Mouse (Mus musculus) T-helper 2 cell (primary cell): Measurements from ENCODE around the gene Jpt1.
"Not testable (repeated sequence)": the region's sequence is repeated elsewhere in the genome, so short reads cannot be mapped to it uniquely, and the experiment has no call there.

Source experiments
- in situ Hi-C: fragments of 300-600 bp; cut with MboI, MseI; formaldehyde crosslinking; loops from one replicate; pipeline ENCODE4 v1.15.1; 2025; ENCODE audit warnings: high pct_unique_total_duplicates

The Jpt1 gene

DNA sequence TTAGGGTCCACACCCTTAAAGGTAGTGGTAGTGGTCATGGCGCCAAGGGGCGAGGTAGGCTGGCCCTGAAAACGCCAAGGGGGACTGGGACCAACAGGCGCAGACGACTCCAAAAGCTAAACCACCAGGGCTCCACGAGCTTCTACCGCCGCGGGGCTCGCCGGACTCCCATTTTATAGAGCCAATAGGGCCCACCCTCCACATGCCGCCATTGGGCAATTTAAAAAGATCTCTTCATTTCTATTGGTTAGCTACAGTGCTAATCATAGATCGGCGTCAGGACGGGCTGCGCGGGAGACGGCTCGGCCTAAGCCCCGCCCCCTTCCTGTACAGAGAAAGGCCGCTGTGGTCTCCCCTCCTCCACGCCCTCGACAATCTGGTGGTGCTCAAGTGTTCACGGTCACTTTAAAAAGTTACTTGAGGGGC is at the start of gene Jpt1:
Gene Jpt1, minus strand, starts transcription at position 150 of the 426 bp plus-strand sequence.
- in situ Hi-C loops, result no loop called here

DNA sequence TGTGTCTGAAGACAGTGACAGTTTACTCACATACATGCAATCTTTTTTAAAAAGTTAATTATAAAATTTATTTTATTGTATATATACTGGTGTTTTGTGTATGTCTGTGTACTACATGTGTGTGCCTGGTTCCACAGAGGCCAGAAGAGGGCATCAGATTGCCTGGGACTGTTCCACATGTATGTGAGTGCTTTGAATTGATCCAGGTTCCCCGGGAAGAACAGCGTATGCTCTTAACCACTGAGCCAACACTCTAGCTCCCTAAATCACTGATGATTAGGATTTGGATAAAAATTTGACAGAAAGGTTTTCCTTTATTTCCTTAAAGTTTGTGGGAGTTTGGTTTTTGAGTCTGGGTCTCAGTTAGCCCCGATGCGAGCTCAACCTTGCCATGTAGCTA is 49.2 kb upstream of the Jpt1 start:
- in situ Hi-C loops, result no loop called here

DNA sequence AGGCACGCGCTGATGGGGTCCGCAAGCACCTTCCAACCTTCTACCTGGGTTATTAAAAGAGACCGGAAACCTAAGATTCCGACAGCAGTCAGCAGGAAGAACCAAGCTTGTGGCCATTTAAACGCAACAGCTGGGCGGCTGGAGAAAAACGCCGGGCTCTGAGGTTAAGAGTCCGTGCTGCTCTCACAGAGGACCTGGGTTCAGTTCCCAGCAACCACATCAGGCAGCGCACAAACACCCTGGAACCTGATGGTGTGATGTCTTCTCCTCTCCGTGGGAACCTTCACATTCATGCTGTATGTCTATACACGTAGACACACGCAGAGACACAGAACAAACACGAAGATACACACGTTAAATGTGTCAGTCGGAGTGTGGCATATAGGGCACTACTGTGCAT is 41.5 kb upstream of the Jpt1 start:
- in situ Hi-C loops, result no loop called here

DNA sequence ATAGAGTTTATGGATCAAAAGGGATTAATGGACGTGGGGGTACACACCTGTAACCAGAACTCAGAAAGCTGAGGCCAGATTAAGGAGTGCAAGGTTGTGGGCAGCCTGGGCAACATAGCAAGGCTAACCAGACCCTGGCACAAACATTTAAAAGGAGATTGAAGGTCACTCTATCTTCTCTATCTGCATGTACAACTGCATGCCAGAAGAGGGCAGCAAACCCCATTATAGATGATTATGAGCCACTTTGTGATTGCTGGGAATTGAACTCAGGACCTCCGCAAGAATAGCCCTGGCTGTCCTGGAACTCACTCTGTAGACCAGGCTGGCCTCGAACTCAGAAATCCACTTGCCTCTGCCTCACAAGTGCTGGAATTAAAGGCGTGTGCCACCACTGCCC is 38.6 kb upstream of the Jpt1 start:
- in situ Hi-C loops, result no loop called here

DNA sequence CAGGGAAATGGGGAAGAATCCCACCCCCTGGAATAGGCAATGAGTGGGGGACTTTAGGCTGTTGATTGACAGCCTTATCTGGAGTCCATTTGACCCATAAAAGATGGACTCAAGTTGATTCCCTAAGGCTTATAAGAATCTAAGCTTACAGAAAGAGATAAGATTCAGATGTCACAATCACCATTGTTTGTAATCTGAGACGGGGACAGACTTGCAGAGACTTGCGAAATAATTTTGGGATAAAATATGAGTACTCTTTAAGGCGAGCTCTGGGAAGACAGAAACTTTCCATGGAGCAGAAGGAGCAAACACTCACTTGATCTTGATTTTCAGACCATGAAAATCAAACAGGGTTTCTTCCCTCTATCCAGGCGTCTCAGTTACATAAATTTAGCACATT is 29.4 kb upstream of the Jpt1 start:
- in situ Hi-C loops, result no loop called here

DNA sequence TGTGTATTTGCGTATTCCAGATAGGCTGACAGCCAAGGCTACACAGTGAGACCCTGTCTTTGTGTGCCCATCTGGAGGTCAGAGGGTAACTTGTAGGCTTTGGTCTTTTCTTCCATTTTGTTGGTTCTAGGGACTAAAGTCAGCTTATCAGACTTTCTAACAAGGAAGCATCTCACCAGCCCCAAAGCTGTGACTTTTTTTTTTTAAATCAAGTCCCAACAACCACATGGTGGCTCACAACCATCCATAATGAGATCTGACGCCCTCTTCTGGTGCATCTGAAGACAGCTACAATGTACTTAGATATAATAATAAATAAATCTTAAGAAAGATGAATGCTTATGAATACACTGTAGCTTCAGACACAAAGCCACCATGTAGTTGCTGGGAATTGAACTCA is 23.9 kb upstream of the Jpt1 start:
- in situ Hi-C loops, result no loop called here

DNA sequence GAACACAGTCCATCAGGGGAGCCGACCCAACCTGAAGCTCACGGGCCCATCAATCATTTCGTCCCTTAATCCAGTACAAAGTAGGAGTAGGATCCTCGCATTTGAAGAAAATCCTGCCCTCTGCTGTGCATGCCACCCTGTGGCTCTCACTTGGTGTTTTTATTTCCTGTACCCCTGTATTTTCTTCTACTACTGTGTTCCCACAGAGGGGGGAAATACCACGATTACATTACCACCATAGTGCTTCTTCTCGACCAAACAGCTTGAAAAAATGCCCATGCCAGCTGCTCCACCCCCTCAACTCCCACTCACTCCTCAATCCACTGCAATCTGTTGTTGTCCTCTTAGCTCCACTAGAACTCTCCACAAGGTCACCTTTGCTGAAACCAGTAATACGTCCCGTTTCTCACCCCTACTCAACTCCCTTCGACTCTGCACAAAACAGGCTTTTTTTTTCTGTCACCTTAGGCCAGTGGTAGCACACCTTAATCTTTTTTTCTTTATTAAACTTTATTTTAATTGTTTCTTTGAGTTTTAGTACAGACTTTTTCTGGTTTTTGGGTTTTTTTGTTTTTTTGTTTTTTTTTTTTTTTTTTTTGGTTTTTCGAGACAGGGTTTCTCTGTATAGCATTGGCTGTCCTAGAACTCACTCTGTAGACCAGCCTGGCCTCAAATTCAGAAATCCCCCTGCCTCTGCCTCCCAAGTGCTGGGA is 22.8 kb upstream of the Jpt1 start:
- in situ Hi-C loops, result no loop called here

DNA sequence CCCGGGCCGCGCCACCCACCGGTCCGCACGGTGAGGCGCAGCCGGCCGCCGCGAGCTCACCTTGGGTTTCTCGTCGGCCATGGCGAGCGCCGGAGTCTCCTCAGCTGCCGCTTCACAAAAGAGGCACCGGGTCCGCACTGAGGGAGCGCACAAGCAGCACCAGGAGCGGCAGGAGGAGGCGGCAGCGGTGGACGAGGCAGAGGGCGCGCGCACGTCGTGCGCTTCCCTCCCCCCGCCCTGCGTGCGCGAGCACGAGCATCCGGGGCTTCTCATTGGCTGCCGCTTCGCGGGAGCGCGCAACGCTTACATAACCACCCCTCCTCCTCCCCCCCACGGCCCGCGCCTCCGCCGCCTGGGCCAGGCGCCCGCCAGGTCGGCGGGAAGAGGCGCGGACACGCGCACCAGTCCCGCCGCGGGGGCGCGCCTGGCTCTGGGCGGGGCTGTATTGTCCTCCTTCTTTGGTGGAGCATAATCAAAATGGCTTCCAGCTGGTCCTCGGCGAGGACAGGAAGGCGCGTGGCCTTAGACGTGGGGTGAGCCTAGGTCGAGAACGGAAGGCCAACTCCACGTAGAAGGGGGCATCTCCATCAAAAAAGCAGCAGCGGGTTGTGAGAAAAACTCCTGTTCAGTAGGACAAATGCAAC is 22.0 kb upstream of the Jpt1 start, which contains the start of gene Sumo2:
Gene Sumo2, minus strand, starts transcription at position 239 of the 644 bp plus-strand sequence.
- in situ Hi-C loops, result no loop called here

DNA sequence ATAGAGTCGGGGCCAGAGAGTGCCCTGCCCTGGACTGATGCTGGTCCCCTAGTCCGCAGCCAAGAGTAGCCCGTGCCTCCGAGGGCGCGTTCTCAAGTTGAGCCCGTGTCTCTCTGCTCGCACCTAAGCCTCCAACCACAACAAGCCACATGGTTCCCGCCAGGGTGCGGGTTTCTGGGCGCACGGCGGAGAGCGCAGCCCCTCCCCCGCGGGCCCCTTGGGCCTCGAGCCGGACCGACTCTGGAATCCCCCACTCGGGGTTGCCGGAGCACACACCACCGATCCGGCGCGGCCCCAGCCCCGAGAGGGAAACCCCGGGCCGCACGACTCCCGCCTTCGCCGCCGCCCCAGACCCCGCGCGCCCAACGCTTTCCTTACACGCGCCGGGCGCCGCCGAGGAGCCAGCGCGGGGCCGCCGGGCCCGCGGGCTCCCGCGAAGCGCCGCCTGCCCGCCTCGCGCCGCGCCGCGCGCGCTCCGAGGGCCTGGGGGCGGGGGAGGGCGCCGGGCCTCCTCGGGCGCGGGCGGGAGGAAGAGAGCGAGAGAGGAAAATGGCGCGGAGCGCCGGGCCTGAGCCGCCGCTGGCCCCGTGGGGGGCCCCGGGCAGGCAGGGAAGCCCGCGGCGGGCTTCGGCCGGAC is 21.3 kb upstream of the Jpt1 start:
- in situ Hi-C loops, result no loop called here

DNA sequence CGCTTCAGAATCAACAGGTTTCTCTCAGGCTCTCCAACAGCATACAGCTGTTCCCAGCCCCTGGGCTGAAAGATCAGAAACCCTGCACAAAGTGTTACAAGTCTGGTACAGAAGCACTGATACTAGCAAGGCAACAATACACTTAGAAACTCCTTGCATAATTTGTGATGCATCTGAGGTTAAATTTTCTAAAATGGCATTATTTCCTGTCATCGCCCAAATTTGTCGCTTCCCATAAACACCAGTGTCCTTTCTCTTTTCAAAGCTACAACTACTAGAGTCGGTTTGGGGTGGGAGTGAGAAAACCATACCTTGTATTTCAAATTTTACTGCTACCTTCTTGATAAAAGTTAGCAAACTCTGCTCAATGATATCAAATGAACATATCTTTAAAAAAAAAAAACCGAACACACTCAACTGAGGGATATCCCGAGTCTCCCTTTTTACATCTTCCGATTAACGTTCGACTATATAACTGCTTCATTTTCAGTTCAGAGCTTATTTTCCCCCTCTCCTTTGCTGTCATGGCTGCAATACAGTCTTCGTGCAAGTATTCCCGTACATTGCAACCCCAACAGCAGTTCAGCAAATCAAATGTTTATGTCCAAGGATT is 20.7 kb upstream of the Jpt1 start:
- in situ Hi-C loops, result loop anchor here (5.0 kb wide), 1 partner anchor 53 kb away; no protein-coding TSS in a partner anchor

DNA sequence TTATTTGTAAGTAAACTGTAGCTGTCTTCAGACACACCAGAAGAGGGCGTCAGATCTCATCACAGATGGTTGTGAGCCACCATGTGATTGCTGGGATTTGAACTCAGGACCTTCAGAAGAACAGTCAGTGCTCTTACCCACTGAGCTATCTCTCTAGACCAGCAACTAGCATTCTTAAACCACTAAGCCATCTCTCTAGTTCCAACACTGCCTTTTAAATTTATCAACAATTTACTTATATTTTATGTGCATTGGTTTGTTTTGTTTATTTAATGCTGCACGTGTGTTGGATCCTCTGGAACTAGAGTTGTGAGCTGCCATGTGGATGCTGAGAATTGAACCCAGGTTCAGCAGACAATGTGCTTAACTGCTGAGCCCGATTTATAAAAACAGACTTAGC is 12.3 kb upstream of the Jpt1 start:
- in situ Hi-C loops, result not testable (repeated sequence)

DNA sequence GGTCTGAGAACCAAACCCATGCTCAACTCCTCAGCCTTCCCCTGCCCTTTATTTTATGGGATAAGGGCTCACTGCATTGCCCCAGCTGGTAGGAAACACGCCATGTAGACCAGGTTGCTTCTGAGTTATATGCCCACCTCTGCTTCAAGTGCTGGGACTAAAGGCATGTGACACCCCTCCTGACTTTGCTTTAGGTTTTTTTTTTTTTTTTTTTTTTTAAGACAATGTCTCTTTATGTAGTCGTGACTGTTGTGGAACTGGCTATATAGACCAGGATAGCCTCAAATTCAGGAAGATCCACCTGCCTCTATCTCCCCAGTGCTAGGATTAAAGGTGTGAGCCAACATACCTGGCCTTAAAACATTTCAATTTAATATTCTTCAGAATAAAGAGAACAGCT is 8.5 kb upstream of the Jpt1 start:
- in situ Hi-C loops, result no loop called here

DNA sequence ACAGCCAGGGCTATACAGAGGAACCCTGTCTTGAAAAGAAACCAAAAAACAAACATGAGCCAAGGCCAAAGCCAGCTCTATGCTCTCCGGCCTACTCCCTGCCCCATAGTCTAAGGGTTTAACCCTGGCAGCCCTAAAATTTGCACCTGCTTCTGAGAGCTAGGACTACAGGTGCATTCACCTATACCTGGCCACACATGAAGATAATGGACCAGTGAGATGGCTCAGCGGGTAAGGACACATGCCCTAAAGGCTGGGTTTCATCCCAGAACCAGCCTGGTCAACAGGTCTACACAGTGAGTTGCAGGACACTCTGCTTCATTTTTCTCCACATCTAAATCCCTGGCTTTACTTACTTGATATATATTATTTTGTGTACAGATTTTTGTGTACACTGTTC is 8.1 kb upstream of the Jpt1 start:
- in situ Hi-C loops, result no loop called here

DNA sequence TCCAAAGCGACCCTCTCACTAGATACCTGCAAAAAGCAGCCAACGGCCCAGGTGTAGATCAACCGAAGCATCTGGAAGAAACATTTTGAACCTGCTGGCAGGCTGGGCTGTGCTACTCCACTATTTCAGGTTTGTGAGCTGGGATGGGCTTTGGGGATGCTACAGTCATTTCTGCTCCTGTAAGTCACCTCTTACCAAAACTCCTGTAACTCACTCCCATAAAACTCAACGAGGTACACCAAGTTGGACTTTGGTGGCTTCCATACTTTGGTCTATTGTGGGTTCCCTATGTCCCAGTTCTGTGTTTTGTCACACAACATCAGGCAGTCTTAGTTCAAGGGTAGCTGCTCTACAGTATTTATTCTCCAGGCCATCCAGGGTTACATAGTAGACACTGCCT is 6.9 kb upstream of the Jpt1 start:
- in situ Hi-C loops, result no loop called here

DNA sequence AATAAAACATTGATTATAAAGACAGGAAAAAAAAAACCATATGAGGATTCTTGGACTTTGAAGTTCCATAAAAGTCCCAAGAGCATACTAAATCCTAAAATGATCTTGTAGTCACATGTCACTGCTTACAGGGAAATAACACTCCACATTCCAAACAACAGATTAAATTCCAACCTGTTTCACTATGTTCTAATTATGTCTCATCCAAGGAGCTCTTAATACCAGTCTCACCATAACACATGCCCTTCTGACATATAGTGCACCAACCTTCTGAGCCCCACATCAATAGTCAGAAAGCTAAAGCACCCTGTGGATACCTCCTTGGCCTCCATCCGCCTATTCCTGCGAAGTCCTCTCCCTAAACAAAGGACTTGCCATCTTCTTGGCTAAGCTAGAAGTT is 6.0 kb upstream of the Jpt1 start:
- in situ Hi-C loops, result no loop called here

DNA sequence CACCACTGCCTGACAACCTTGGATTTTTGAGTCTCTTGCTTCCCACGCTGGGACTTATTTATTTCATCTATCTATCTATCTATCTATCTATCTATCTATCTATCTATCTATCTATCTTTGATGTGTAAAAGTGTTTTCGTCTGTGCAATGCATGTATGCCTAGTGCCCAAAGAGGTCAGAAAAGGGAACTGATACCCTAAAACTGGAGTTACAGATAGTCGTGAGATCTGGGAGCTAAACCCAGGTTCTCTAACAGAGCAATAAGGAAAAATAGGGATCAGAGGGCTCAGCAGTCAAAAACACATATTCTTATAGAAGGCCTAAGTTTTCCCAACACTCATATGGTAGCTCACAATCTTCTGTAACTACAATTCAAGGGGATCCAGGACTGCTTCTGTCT is 5.4 kb upstream of the Jpt1 start:
- in situ Hi-C loops, result no loop called here

DNA sequence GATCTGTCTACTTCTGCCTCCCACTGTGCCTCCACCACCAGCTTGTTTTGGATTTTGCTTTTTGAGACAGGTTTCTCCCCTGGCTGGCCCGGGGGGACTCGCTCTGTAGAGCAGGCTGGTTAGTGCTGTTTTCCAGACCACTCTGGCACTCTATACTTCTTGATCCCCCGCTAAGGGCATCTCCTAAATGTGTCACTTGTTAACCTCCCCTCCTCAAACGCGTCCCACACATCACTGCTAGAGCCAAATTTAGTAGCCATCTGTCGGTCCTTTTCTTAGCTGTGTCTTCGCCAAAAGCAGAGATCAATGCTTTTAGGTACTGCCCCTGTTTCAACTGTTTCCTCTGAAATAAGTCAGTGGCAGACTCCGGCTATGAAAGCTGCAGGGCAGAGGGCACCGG is 4.5 kb upstream of the Jpt1 start:
- in situ Hi-C loops, result no loop called here

DNA sequence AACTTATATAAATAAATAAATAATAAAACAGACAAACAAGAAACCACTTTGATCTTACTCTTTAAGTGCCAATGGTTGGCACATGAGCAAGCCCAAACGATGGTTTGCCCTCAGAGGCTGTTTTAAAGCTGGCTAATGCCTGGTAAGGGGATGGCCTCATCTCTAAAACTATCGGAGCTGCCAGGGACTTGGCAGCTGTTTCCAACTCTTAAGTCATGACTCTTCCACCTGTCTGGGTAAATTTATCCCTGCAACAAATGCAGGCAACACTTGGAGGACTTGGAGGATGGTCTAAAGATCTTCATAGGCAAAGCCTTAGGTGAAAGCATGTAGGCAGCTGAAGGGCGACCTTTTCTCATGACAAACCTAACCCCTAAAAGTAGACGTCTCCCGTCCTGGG is 2.8 kb upstream of the Jpt1 start:
- in situ Hi-C loops, result no loop called here

DNA sequence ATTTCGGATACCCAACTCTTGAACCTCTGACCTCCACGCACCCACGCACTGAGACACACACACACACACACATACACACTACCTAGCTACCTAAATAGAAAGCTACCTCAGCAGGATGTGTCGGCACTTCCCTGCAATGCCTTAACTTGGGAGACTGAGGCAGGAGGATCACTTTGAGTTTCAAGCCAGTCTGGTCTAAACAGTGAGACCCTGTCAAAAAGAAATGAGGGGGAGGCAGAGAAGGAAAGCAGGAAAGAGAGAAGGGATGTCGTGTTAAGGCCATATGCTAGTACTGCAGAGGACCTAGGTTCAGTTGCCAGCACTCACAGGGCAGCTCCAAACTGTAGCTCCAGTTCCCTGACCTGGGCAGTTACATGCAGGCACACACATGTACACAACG is 834 bp upstream of the Jpt1 start:
- in situ Hi-C loops, result no loop called here

DNA sequence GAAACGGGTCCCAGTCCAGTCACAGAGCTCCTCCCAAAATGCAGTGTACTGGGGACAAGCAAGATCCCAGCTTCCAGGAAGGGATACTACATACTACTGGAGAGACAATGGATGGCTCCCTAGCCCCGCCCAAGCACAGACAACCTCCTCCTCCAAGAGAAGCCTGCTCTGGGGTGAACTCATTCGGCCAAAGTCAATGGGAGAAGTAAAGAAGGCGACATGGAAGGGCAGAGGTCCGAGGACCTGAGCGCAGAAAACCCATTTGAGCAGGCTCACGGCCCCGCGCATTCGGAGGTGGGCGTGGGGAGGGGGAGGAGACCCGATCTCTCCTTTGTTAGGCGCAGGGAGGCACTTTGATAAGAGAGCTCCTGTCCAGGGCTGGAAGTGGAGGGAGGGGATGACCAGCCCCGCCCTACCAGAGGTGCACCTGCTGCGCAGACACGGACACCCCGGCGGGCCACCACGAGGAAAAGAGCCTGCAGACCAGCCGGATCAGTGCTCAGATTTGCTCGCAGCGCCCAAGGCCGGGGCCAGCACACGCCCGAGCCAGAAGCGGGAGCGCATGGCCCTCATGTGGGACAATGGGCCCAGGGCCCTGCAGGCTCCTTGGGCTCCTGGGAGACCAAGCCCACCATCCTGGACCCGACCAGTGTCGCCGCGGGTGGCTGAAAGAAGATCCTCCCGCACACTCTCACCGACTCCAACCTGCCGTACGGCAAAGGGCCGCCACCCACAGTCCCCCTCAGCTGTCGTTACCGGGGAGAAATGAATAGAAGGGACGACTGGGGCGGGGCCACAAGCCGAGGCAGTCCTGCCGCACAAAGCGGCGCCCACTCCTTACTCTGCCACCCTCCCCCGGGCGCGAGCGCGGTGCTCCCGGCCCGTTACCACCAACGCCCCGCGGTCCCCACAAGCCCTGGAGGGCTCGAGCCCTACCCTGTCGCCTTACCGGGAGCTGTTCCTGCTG is 633 bp downstream of the Jpt1 start:
- in situ Hi-C loops, result no loop called here

DNA sequence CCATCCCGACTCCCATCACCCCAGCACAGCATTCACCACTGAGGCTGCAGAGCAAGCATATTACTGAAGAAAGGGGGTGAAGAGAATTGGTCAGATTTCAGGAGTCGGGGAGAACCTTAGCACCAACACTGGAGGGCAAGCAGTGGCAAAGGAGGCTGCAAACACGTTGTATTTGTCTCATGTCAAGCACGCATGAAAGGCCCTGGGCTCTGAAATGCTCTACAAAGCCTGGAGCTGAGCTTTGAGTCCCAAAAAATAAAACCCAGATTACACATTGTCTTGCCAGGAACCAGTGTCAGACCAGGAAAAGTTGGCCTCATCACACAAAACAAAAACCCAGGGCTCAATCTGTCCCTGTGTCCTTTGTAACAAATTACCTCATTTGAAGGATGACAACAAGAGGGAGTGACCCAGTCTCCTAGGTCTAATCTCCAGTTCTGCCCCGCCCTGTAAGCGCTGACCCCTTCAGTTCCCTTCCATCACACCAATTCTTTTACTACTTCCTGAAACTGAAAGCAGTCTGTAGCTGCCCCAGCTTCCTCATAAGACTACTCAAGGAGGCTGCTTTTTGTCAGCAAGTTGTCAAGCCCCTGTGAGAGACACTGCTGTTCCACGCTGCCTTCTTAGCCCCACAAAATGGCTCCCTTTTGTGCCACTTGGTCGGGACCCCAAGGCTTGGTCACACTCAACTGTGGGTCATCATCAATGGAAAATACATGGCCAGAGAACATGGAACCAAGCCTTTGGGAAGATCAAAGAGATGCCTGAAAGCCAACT is 1.6 kb downstream of the Jpt1 start:
- in situ Hi-C loops, result no loop called here
